Mouse (Mus musculus) embryonic facial prominence, embryonic 10.5 days (tissue): ENCODE data around the gene Dlk2. TPM values are rescaled to one million over a fixed set of nuclear protein-coding genes. Genes with fewer than 3 reads are reported as not detected.

Source experiments
- DNase-seq: peaks from one replicate; pipeline ENCODE4 v3.0.0-alpha.2; 2017; ENCODE audit warnings: low spot score
- H3K27ac ChIP-seq: fragments of 300-500 bp; sonication (generic); replicated peaks from 2 replicates; pipeline ENCODE4 v1.5.1; 2016; ENCODE audit warnings: mild to moderate bottlenecking
- H3K27me3 ChIP-seq: fragments of 300-500 bp; sonication (generic); replicated peaks from 2 replicates; pipeline ENCODE4 v1.6.1; 2016; ENCODE audit warnings: low read depth, mild to moderate bottlenecking; ENCODE audit not compliant: poor library complexity, severe bottlenecking
- H3K36me3 ChIP-seq: fragments of 300-500 bp; sonication (generic); replicated peaks from 2 replicates; pipeline ENCODE4 v1.6.1; 2016; ENCODE audit warnings: mild to moderate bottlenecking, moderate library complexity
- H3K4me1 ChIP-seq: fragments of 300-500 bp; sonication (generic); 2 replicates; pipeline ENCODE4 v1.6.1; 2016
- H3K4me3 ChIP-seq: fragments of 300-500 bp; sonication (generic); 2 replicates; pipeline ENCODE4 v1.5.1; 2016; ENCODE audit warnings: mild to moderate bottlenecking, moderate library complexity
- H3K9me3 ChIP-seq: fragments of 300-500 bp; sonication (generic); 2 replicates; pipeline ENCODE4 v1.6.1; 2016; ENCODE audit warnings: mild to moderate bottlenecking
- WGBS: fragments of 180-500 bp; shearing (Covaris S2); methylation state at CpG from one replicate; pipeline ENCODE4 v1.1.7; 2016; 5-methylcytosine and 5-hydroxymethylcytosine counted together
- polyA plus RNA-seq: library from polyadenylated mRNA; unstranded; fragments of >200 nt; fragmentation: Nextera tagmentation; extraction: Ambion mirVana; gene quantifications from 2 replicates; pipeline ENCODE4 v1.2.1, GENCODE M21; 2016

The Dlk2 gene
- polyA plus RNA-seq = 1.5 and 2.0 TPM in 2 replicates

DNA sequence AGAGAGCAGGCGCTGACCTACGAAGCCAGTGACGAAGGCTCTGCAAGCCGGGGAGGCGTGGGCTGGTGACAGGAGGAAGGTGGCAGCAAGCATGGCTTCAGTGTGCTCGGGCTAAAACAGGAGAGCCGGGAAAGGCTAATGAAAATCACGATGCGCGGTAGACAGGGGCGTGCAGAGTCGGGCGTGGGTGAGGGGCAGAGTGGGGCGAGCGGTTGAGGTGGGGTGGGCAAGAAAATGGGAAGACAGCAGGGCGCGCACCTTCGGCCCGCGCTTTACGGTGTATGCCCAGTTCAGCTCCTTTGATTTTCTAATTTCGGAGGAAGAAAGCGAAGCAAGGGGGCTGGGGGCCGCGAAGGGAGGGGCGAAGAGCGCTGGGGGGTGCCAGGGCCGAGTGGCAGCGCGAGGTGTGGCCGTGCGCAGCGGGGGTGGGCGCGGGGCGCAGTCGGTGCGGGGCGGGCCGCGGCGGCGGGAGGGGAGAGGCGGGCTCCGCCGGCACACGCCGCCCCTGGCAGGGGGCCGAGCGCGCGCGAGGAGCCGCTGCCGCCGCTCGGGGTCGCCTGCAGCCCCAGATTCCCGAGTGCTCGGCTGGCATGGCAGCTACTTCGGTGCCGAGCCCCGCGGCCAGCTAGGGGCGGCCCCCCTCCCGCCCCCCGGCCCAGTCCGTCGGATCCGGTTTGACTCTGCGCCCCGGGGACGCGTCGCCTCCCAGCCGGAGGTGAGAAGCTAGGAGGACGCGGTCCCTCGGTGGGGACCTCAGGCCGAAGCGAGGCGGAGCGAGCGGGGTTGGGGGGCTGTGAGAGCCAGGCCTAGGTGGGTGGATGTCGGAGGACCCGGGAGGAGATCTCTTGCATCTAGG, at the start of gene Dlk2:
TSS of gene Dlk2 (plus strand) at position 58 of the 856 bp plus-strand sequence.
- H3K4me1 ChIP-seq = peaks cover 25% of the 10 kb centered on the region
- no peaks in the 10 kb centered on the region for H3K36me3 ChIP-seq
- DNase-seq = peak; percentile 53
- peaks cover 85% of the 10 kb centered on the region for H3K27me3 ChIP-seq
- no peaks in the 10 kb centered on the region for H3K9me3 ChIP-seq
- peak within 1 kb of the TSS; percentile 72 for H3K4me3 ChIP-seq
- under 1% methylated on average over 85 of the region's 86 CpGs for WGBS
- peak within 1 kb of the TSS; percentile 66 for H3K27ac ChIP-seq

DNA sequence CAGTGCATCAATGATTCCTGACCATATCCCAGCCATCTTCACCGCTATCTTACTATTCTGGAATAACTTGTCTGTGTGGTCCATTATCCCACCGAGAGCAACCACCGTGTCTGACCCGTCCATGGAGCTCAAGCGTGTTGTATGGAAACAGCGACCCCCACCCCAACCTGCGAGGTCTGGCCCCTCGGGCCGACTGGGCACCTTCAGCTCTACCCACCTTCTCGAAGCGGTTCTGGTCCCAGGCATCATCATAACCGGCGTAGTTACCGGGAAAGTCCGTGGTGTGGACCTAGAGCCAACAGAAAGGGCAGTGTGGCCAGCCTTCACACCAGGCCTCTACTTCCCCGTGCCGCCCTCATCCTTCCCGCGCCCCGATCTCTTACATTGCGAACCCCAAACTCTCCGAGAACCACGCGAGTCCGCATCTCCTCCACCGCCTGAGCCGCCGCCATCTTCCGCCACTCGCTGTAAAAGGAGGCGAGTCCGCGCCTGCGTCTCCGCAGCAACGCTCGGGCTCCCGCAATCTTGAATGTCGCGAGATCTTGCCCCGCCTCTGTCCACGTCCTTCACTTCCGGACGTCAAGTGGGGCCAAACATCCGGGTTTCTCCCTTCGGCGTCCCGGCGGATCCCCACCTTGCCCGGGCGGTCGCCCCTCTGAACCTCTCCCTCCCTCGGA, 49.6 kb upstream of the Dlk2 start, which contains the start of the genes Polr1c and Yipf3:
TSS of gene Polr1c (minus strand) at position 543 of the 677 bp plus-strand sequence.
TSS of gene Yipf3 (plus strand) at position 569 of the 677 bp plus-strand sequence.
- peak within 1 kb of the TSS; percentile 93 for H3K27ac ChIP-seq

DNA sequence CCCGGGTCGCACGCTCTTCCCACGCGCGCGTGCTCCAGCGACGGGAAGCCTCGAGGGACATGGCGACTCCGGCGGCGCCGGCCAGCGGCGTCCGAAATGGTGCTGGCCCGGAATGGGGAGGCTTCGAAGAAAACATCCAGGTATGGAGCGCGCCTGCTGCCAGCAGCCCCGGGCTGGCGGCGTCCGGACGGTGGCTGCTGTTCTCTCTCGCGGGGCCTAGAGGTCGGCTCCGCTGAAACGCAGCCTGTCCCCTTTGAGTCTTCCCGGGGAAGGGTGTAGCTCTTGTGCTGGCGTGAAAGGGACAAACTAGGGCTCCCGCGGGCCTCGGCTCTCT, 49.1 kb upstream of the Dlk2 start:
- under 1% methylated on average over 37 of the region's 37 CpGs for WGBS
- peaks cover 75% of the 10 kb centered on the region for H3K36me3 ChIP-seq
- H3K27ac ChIP-seq = peak overlapping the region; percentile 93
- no peaks in the 10 kb centered on the region for H3K9me3 ChIP-seq
- H3K27me3 ChIP-seq = no peaks in the 10 kb centered on the region
- peaks cover 30% of the 10 kb centered on the region for H3K4me1 ChIP-seq
- no peak for DNase-seq
- peak overlapping the region; percentile 89 for H3K4me3 ChIP-seq

More for the DNA sequence above, 49.6 kb upstream of the Dlk2 start, which contains the start of the genes Polr1c and Yipf3:
- Histone ChIP-seq H3K9me3 (no peaks in the 10 kb centered on the region), H3K36me3 (peaks cover 79% of the 10 kb centered on the region), H3K27me3 (no peaks in the 10 kb centered on the region), H3K4me3 (peak within 1 kb of the TSS; percentile 89), H3K4me1 (peaks cover 26% of the 10 kb centered on the region)
- under 1% methylated on average over 53 of the region's 53 CpGs for whole genome bisulfite sequencing
- DNase-seq = peak; percentile 95

DNA sequence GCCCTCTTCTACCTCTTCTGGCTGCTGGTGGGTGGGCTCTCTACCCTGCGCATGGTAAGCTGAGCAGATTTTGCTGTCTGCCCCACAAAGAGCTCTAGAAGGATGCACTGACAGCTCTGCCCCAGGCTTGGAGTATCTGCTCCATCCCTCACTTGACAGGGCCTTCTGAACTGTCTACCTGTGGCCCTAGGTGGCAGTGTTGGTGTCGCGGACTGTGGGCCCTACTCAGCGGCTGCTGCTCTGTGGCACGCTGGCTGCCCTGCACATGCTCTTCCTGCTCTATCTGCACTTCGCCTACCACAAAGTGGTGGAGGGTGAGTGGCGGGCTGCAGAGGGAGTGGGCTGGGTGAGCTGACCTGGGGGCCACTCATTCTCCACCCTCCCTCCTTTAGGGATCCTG, 46.0 kb upstream of the Dlk2 start:
- WGBS = 84% methylated on average over 7 of the region's 7 CpGs
- peaks cover 54% of the 10 kb centered on the region for H3K4me1 ChIP-seq
- no peak overlapping the region for H3K4me3 ChIP-seq
- DNase-seq = no peak
- peaks cover 45% of the 10 kb centered on the region for H3K36me3 ChIP-seq
- H3K27me3 ChIP-seq = peaks cover 25% of the 10 kb centered on the region
- no peak overlapping the region for H3K27ac ChIP-seq
- no peaks in the 10 kb centered on the region for H3K9me3 ChIP-seq

DNA sequence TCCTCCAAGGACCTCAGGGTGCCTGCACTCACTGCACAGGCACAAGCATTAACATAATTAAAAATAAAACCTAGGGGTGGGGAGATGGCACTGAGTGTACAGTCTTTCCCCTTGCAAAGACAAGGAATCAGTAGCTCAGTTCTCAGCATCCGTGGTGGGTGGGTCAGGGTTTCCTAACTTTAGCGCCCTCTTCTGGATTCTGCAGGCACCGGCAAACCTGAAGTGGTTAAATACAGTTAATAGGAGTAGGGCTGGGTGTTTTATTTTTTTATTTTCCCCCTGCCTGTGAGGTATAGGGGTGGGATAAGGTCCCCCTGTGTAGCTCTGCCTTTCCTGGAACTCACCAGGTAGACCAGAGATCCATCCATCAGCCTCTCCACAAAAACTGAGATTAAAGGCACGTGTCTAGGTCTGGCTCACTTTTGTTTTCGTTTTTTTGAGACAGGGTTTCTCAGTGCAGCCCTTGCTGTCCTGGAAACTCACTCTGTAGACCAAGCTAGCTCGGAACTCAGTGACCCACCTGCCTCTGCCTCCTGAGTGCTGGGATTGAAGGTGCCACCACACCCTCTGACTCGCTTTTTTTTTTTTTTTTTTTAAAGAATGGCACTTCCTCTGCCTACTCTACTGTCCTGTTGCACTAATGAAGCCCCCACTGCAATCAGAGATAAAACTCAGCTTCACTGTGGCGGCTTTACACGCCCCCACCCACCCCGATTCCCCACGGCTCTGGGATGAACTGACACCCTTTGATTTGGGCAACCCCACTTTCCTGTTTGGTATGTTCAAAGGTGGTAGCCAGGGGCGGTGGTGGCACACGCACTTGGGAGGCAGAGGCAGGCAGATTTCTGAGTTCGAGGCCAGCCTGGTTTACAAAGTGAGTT, 44.4 kb upstream of the Dlk2 start:
- Histone ChIP-seq H3K36me3 (peaks cover 55% of the 10 kb centered on the region), H3K27me3 (peaks cover 35% of the 10 kb centered on the region), H3K4me1 (peaks cover 43% of the 10 kb centered on the region), H3K4me3 (peak overlapping the region; percentile 80), H3K27ac (no peak overlapping the region), H3K9me3 (no peaks in the 10 kb centered on the region)
- WGBS = 59% methylated on average over 14 of the region's 14 CpGs
- DNase-seq = peak; percentile 55

DNA sequence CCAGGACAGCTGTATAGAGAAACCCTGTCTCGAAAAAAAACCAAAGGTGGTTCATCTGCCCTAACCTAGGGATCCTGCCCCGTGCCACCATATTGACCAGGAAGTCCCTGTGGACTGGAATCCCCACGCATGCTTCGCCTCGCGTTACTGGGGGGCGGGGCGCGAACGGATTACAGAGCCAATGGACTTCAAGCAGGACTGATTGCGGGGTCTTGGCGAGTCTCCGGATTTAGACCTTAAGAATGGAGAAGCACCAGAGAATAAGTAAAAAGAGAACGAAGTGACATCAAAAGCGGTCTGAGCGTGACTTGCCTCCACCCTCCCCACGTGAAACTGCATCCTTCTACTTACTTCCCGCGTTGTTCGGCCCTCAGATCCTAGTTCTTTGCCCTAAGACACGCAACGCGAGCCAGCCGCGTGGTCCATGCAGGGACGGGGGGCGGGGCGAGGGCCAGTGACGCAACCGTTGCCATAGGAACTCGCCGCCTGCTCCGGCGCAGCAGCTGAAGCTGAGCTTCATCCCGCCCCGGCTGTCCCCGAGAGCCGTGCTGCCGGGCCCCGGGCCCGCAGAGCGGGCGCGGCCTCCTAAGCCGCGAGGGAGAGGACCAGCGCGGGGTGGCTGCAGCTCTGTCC, 43.7 kb upstream of the Dlk2 start, which contains the start of gene Lrrc73:
TSS of gene Lrrc73 (plus strand) at position 80 of the 633 bp plus-strand sequence.
- H3K36me3 ChIP-seq = peaks cover 63% of the 10 kb centered on the region
- peak within 1 kb of the TSS; percentile 78 for H3K27ac ChIP-seq
- DNase-seq = peak; percentile 94
- peak within 1 kb of the TSS; percentile 80 for H3K4me3 ChIP-seq
- peaks cover 38% of the 10 kb centered on the region for H3K4me1 ChIP-seq
- H3K27me3 ChIP-seq = peaks cover 35% of the 10 kb centered on the region
- WGBS = 2% methylated on average over 48 of the region's 48 CpGs
- H3K9me3 ChIP-seq = no peaks in the 10 kb centered on the region

DNA sequence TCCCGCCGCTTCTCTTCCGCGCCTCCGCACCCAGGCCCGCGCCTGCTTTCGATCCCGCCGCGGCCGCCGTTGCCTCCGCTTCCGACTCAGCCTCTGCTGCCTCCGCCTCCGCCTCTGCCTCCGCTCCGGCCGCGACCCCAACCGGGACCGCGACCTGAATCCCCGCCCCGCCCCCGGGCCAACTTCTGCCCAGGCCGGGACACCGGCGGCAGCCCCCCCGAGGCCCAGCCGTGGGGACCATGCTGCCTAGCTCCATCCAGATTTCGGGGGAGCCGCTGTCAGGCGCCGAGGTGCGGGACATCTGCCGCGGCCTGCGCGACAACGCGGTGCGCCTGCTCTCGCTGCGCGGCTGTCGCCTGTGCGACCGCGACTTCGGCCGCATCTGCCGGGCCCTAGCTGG, 43.1 kb upstream of the Dlk2 start:
- under 1% methylated on average over 54 of the region's 54 CpGs for WGBS
- H3K27ac ChIP-seq = peak overlapping the region; percentile 78
- H3K4me3 ChIP-seq = peak overlapping the region; percentile 80
- H3K9me3 ChIP-seq = no peaks in the 10 kb centered on the region
- peaks cover 35% of the 10 kb centered on the region for H3K27me3 ChIP-seq
- peaks cover 66% of the 10 kb centered on the region for H3K36me3 ChIP-seq
- no peak for DNase-seq
- H3K4me1 ChIP-seq = peaks cover 33% of the 10 kb centered on the region

DNA sequence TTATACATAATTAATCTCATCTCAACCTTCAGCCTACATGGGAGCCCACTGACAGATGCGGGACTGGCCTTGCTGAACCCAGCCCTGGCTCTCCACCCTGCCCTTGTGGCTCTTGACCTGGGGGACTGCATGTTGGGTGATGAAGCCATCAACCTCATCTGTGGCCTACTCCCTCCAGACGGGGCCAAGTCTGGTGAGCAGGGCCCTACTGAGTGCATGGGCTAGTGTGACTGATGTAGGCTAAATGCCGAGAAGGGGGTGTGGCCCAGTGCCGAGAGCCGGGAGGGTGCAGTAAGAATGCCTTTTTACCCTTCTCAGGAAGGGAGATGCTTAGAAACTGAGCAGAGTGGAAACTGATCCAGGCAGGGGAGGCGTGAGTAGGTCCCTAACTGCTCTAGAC, 42.1 kb upstream of the Dlk2 start:
- Histone ChIP-seq H3K36me3 (peaks cover 66% of the 10 kb centered on the region), H3K9me3 (no peaks in the 10 kb centered on the region), H3K27me3 (peaks cover 35% of the 10 kb centered on the region), H3K27ac (no peak overlapping the region), H3K4me1 (peaks cover 29% of the 10 kb centered on the region), H3K4me3 (peak overlapping the region; percentile 80; the same call in 1 of the 2 replicates)
- WGBS = 31% methylated on average over 6 of the region's 6 CpGs
- DNase-seq = no peak

DNA sequence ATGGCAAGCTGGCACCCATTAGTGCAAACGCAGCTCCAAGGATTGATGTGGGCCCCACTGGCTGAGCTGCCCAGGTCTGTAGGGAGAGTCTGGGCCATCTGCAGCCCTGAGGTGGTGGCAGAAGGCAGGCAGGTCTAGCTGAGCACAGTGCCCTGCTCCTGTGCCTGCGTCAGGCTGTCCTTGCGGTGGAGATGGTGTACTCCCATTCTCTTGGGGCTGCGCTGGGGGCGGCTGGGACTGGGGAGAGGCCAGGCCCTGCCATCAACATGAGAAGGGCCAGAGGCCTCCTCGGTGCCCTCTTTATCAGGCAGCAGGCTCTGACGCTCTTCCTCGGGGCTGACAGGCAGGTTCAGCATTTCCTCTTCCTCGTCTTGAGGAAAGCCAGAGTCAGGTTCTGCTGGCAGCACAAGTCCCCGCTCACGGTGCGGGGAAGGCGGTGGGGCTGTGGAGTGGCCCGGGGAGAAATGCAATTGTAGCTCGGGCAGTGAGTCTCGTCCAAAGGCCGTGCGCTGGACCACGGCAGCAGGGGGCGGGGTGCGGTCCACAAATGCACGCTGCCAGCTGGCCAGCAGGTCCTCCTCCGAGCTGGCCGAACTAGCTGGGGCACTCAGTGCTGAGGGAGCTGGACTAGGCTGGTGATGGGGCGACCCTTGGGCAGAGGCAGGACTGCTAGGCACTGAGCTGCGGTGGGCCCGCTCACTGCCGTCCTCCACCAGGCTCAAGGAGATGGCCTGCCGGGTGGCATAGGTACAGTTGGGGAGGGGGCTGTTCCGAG, 38.8 kb upstream of the Dlk2 start:
- WGBS = 88% methylated on average over 30 of the region's 30 CpGs
- Histone ChIP-seq H3K4me3 (no peak overlapping the region), H3K27ac (no peak overlapping the region), H3K36me3 (peaks cover 74% of the 10 kb centered on the region), H3K9me3 (no peaks in the 10 kb centered on the region), H3K4me1 (peaks cover 21% of the 10 kb centered on the region), H3K27me3 (peaks cover 35% of the 10 kb centered on the region)
- no peak for DNase-seq

DNA sequence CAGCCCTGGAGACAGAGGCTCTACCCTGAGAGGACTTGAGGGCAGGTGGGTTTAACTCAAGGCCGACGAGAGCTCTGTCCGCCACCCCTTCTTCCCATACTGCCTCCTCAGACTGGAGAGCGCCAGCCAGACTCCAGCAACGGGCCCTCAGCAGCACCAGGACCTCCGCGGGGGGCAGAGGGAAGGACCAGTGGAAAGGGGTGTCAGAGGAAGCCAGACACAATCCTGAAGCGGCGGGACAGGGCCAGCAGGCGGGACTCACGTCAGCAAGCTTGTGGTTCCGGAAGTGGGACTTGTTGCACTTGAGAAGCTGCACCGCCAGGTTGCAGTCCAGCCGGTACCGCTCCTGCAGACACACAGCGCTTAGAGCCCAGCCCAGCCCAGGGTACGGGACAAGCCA, 37.5 kb upstream of the Dlk2 start:
- Histone ChIP-seq H3K27ac (no peak overlapping the region), H3K36me3 (peaks cover 86% of the 10 kb centered on the region), H3K4me3 (no peak overlapping the region), H3K4me1 (peaks cover 9% of the 10 kb centered on the region), H3K9me3 (no peaks in the 10 kb centered on the region), H3K27me3 (peaks cover 25% of the 10 kb centered on the region)
- WGBS = 89% methylated on average over 17 of the region's 17 CpGs
- no peak for DNase-seq

DNA sequence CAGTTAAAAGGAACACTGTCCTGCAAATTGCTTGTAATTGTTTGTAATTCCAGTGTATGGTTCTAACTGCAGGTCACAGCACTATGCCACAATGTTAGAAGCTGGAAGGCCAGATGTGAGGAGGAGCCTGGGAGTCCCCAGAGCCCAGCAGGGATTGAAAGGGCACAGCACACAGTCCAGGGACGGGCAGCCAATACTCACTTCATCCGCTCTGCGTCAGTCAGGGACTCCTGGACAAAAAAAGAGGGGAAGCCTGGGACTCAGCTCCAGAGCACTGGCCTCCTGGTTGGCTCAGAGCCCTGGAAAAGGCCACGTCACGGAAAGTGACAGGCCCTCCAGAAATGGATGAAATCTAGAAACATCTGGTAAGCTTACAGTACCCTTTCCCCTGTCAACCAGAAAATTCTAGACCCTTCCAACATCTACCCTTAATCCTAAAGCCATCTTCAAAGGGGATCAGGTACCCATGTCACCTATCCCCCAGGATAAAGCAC, 35.0 kb upstream of the Dlk2 start:
- H3K4me1 ChIP-seq = peaks cover 17% of the 10 kb centered on the region
- H3K36me3 ChIP-seq = peaks cover 99% of the 10 kb centered on the region
- 84% methylated on average over 5 of the region's 5 CpGs for WGBS
- no peaks in the 10 kb centered on the region for H3K9me3 ChIP-seq
- DNase-seq = no peak
- H3K27me3 ChIP-seq = no peaks in the 10 kb centered on the region
- H3K27ac ChIP-seq = no peak overlapping the region
- no peak overlapping the region for H3K4me3 ChIP-seq
